Mouse (Mus musculus) ES-E14 (cell line): ENCODE data around the gene Tfpt. TPM values are rescaled to one million over a fixed set of nuclear protein-coding genes. Genes with fewer than 3 reads are reported as not detected.

Experiments used
- DNase-seq: peaks from one replicate; pipeline ENCODE4 v3.0.0-alpha.2; 2013; ENCODE audit warnings: low read depth, low spot score
- H3K27ac ChIP-seq: 2 replicates; pipeline ENCODE4 v1.5.1; 2012; ENCODE audit warnings: low read depth, mild to moderate bottlenecking, low read length, moderate library complexity, mixed read lengths; ENCODE audit not compliant: poor library complexity, insufficient read depth, severe bottlenecking
- H3K36me3 ChIP-seq: 2 replicates; pipeline ENCODE4 v1.6.1; 2012; ENCODE audit warnings: mild to moderate bottlenecking, low read length, moderate library complexity, mixed read lengths; ENCODE audit not compliant: control insufficient read depth, poor library complexity, insufficient read depth, severe bottlenecking
- H3K4me1 ChIP-seq, 2 experiments: fragments of 150-350 bp in 1 of 2; sonication (generic) in 1 of 2; 2 replicates each; pipeline ENCODE4 v1.6.1; 2012; ENCODE audit warnings: low read length in 2 of 2, mild to moderate bottlenecking in 1 of 2, mixed read lengths in 1 of 2; ENCODE audit not compliant: control insufficient read depth in 2 of 2, insufficient read depth in 2 of 2, poor library complexity in 1 of 2
- H3K4me3 ChIP-seq, 2 experiments: fragments of 150-350 bp in 1 of 2; sonication (generic) in 1 of 2; 2 replicates each; pipeline ENCODE4 v1.5.1; 2012; ENCODE audit warnings: low read length in 2 of 2, low read depth in 1 of 2, mild to moderate bottlenecking in 1 of 2, mixed read lengths in 1 of 2; ENCODE audit not compliant: insufficient read depth in 1 of 2, poor library complexity in 1 of 2, severe bottlenecking in 1 of 2
- H3K9ac ChIP-seq: 2 replicates; pipeline ENCODE4 v1.6.1; 2012; ENCODE audit warnings: low read depth, mild to moderate bottlenecking, low read length, mixed read lengths; ENCODE audit not compliant: poor library complexity, insufficient read depth, severe bottlenecking
- H3K9me3 ChIP-seq: fragments of 150-350 bp; sonication (generic); 2 replicates; pipeline ENCODE4 v1.6.1; 2012; ENCODE audit warnings: low read depth, mild to moderate bottlenecking, low read length; ENCODE audit not compliant: control insufficient read depth, insufficient read depth
- CHD2 ChIP-seq: IDR thresholded peaks from 2 replicates; pipeline ENCODE4 v1.6.1; 2014; ENCODE audit warnings: mild to moderate bottlenecking, low read depth, low read length, inconsistent platforms
- HCFC1 ChIP-seq: IDR thresholded peaks from 2 replicates; pipeline ENCODE4 v1.6.1; 2012; ENCODE audit warnings: low read length, inconsistent platforms, borderline replicate concordance; ENCODE audit not compliant: insufficient read depth
- MAFK ChIP-seq: IDR thresholded peaks from 2 replicates; pipeline ENCODE4 v1.6.1; 2014; ENCODE audit warnings: mild to moderate bottlenecking, low read depth, low read length, inconsistent platforms; ENCODE audit not compliant: insufficient read depth
- ZC3H11A ChIP-seq: IDR thresholded peaks from 2 replicates; pipeline ENCODE4 v1.6.1; 2012; ENCODE audit warnings: low read depth, mild to moderate bottlenecking, inconsistent platforms, low read length, borderline replicate concordance
- ZNF384 ChIP-seq: IDR thresholded peaks from 2 replicates; pipeline ENCODE4 v1.6.1; 2012; ENCODE audit warnings: low read depth, low read length, inconsistent platforms
- in situ Hi-C, 2 experiments: fragments of 600-800 bp; cut with MboI; formaldehyde crosslinking; loops; one replicate each; pipeline ENCODE4 v1.15.1; 2025; ENCODE audit warnings: low sequenced_read_pairs in 2 of 2, inconsistent platforms in 1 of 2; ENCODE audit not compliant: unreplicated experiment in 2 of 2
- total RNA-seq: library from RNA; depleted of rRNA; stranded (reverse); fragments of 300-350 nt; gene quantifications from 2 replicates; pipeline ENCODE4 v1.2.3, GENCODE M21; 2012

Tfpt gene
- total RNA-seq, 1 experiment: 29.1 TPM

DNA sequence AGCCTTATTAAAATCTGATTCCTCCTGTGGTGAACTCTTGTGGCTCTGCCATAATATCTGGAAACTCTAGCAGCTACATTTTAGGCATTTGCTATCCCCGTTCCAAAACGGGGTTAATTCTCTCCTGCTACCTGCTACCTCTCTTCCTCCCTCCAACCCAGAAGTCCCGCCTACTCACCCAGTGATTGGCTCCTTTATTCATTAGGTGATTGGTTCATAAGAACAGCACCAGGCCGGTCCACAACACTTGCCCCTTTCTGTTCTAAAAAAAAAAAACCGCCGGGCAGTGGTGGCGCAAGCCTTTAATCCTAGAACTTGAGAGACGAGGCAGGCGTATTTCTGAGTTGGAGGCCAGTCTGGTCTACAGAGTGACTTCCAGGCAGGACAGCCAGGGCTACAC, 34.6 kb downstream of the Tfpt start:
- no peak for TF ChIP-seq ZC3H11A
- TF ChIP-seq HCFC1: no peak
- TF ChIP-seq ZNF384: peak; percentile 94
- no peak for TF ChIP-seq CHD2
- no peak for TF ChIP-seq MAFK
- DNase-seq: peak; percentile 59
- Histone ChIP-seq H3K4me3 (peak overlapping the region; percentile 63 to 66), H3K9ac (peak overlapping the region; percentile 73; the same call in 1 of the 2 replicates), H3K4me1 (no peaks in the 10 kb centered on the region), H3K36me3 (no peaks in the 10 kb centered on the region), H3K27ac (no peak overlapping the region; the same call in 1 of the 2 replicates), H3K9me3 (no peaks in the 10 kb centered on the region)
- in situ Hi-C loops: no loop called here

DNA sequence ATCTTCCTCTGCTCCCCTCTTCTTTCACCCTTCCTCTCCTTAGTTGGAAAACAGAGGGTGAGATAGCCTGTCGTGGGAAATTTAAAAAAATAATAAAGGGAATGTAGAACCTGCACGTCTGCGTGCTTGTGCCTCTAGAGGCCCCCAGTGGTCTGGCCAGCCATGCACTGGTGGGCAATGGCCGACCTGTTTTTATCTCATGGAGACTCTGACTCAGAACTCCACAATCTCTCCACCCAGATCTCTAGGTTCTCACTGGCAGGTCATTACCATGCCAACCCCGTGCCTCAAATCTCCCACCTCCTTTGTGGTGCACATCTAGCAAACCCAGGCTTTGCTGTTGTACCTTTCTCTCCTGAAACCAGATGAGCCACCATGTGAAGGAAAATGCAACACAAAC, 35.0 kb downstream of the Tfpt start:
- H3K4me1 ChIP-seq: no peaks in the 10 kb centered on the region
- H3K9me3 ChIP-seq: no peaks in the 10 kb centered on the region
- DNase-seq: no peak
- in situ Hi-C loops: no loop called here
- H3K4me3 ChIP-seq: peak overlapping the region; percentile 63 to 66
- peak overlapping the region; percentile 73 for H3K9ac ChIP-seq
- H3K27ac ChIP-seq: peak overlapping the region; percentile 54; the same call in 1 of the 2 replicates
- no peaks in the 10 kb centered on the region for H3K36me3 ChIP-seq
- TF ChIP-seq ZC3H11A (no peak), MAFK (no peak), HCFC1 (no peak), ZNF384 (no peak), CHD2 (no peak)

DNA sequence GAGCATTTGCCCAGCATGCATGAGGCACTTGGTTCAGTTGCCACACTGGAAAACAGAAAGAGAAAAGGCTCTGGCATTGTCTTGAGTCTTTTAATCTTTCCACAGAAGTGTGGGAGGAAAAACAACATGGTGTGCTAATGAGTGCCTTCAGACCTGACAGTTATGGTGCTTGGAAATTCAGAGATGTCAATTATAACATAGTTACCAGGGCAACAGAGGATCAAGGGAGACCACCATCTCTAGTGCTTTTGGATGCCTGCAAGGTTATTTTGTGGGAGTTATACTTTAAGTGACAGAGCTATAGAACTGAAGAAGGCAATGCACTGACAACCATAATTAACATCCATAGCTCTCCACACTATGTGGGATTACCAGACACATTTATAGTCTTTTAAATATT, 35.9 kb downstream of the Tfpt start:
- no peak for TF ChIP-seq MAFK
- TF ChIP-seq CHD2: no peak
- TF ChIP-seq ZNF384: no peak
- TF ChIP-seq HCFC1: no peak
- TF ChIP-seq ZC3H11A: no peak
- Histone ChIP-seq H3K4me3 (no peak overlapping the region), H3K4me1 (no peaks in the 10 kb centered on the region), H3K9me3 (no peaks in the 10 kb centered on the region), H3K9ac (no peak overlapping the region), H3K36me3 (no peaks in the 10 kb centered on the region), H3K27ac (no peak overlapping the region)
- in situ Hi-C loops: no loop called here
- no peak for DNase-seq

DNA sequence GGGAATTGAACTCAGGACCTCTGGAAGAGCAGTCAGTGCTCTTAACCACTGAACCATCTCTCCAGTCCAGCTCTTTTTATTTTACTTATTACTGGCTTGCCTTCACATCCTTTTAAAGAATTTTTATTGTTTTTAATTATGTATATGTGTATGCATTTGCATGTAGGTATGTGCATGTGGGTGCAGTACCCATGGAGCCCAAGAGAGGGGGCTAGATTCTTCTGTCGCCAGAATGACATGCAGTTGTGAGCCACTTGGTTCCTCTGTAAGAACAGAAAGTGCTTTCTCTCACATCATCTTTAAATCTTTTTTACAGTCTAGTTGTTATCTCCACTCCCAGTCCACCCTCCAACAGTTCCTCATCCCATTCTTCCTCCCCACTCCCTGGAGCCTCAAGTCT, 38.2 kb downstream of the Tfpt start:
- no peak for TF ChIP-seq ZC3H11A
- no peak for TF ChIP-seq HCFC1
- TF ChIP-seq CHD2: no peak
- TF ChIP-seq MAFK: no peak
- Histone ChIP-seq H3K36me3 (no peaks in the 10 kb centered on the region), H3K27ac (no peak overlapping the region)

DNA sequence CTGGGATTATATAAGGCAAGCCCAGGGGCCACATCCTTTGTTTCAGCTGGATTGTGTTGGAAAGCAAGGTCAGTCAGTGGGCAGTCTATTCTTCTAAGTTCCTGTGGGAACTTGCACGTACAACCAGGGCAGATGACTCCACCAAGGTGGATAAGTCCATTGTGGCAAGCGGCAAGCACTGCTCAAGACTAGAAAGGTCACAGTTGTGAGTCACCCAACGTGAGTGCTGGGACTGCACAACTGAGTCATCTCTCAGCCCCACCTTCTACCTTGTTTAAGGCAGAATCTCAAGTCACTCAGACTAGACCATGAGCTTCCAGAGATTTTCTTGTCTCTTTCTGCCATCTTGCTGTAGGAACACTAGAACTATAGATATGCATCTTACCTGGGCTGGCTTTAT, 39.2 kb downstream of the Tfpt start:
- Histone ChIP-seq H3K9me3 (no peaks in the 10 kb centered on the region), H3K36me3 (no peaks in the 10 kb centered on the region), H3K4me1 (peaks cover 6 to 9% of the 10 kb centered on the region in 2 experiments), H3K27ac (no peak overlapping the region), H3K9ac (no peak overlapping the region), H3K4me3 (no peak overlapping the region)
- no peak for DNase-seq
- in situ Hi-C loops: no loop called here
- TF ChIP-seq ZC3H11A: no peak
- TF ChIP-seq ZNF384: no peak
- TF ChIP-seq MAFK: no peak
- TF ChIP-seq HCFC1: no peak
- no peak for TF ChIP-seq CHD2

More for the DNA sequence above, 38.2 kb downstream of the Tfpt start:
- Histone ChIP-seq H3K4me1 (peaks cover 5 to 9% of the 10 kb centered on the region in 2 experiments), H3K4me3 (no peak overlapping the region), H3K9ac (no peak overlapping the region), H3K9me3 (no peaks in the 10 kb centered on the region)
- no peak for DNase-seq
- in situ Hi-C loops: no loop called here
